In the genomic region with DNA sequence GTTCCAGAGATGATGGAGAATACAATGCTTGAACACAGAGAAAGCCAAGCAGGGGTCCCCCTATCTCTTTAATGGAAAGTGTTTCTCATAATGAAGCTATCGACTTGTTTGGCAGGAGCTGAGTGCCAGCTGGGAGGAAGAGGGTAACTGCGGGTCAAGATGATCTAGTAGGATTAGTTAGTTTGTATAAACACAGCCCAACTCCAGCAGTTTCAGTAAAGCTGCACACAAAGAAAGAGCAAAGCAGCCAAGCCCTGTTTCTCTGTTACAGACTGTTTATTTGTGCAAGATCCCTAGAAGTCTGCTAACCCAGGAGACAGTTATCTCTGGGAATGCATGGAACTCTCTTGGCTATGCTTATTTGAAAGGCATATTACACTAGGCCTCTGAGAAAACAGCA, we compare ENCODE assay signal across 13 mouse cellular contexts.
DNase-seq lines count a peak whose midpoint lies in the region; ATAC-seq and TF ChIP-seq lines count a peak whose summit lies in the region.
"Had no signal": no experiment of that assay in that cellular context is flagged by ENCODE, and none has a peak within 500 bp of the region (broad histone marks: within the 10 kb centered on the region; RNA-seq: fewer than 3 reads in every experiment).

No protein-coding gene starts in this region.

- 11% methylated on average over 2 of the region's 2 CpGs for WGBS in lung, embryonic 16.5 days
- 10% methylated on average over 2 of the region's 2 CpGs for WGBS in intestine, postnatal 0 days

- H3K4me1 ChIP-seq in lung, embryonic 16.5 days (replicated peaks; ENCODE audit: control insufficient read depth, insufficient read depth, low read length) = peaks cover 9% of the 10 kb centered on the region; the same call in 1 of the 2 replicates
- peaks cover 10% of the 10 kb centered on the region for H3K4me1 ChIP-seq in intestine, postnatal 0 days (replicated peaks; ENCODE audit: control insufficient read depth, insufficient read depth, low read length)
- H3K4me1 ChIP-seq: embryonic facial prominence, embryonic 12.5 days; liver, embryonic 15.5 days had no signal

- H3K4me2 ChIP-seq in lung, embryonic 16.5 days (ENCODE audit: low read depth, low read length) = no peak overlapping the region
- no peak overlapping the region for H3K4me2 ChIP-seq in intestine, postnatal 0 days (replicated peaks; ENCODE audit: low read depth)
- H3K4me2 ChIP-seq: embryonic facial prominence, embryonic 12.5 days; liver, embryonic 15.5 days had no signal

- peak; percentile 59; the same call in 1 of the 2 replicates for ATAC-seq in lung, embryonic 16.5 days (ENCODE audit: low read depth)
- ATAC-seq in intestine, postnatal 0 days = no peak
- ATAC-seq: hindbrain, embryonic 16.5 days had no signal

- TF ChIP-seq CTCF in intestine, postnatal 0 days (IDR thresholded peaks at IDR 0.05; ENCODE audit: low read depth) = no peak

- H3K9ac ChIP-seq in lung, embryonic 16.5 days (ENCODE audit: low read length) = no peak overlapping the region
- H3K9ac ChIP-seq in intestine, postnatal 0 days (ENCODE audit: low read depth, low read length) = no peak overlapping the region
- H3K9ac ChIP-seq: embryonic facial prominence, embryonic 12.5 days; liver, embryonic 15.5 days had no signal

- H3K27ac ChIP-seq in lung, embryonic 16.5 days (ENCODE audit: low read length) = peak overlapping the region; percentile 70
- H3K27ac ChIP-seq in intestine, postnatal 0 days (ENCODE audit: low read depth, low read length) = peak overlapping the region; percentile 47
- H3K27ac ChIP-seq: embryonic facial prominence, embryonic 12.5 days; liver, embryonic 15.5 days had no signal

- no peaks in the 10 kb centered on the region for H3K36me3 ChIP-seq in lung, embryonic 16.5 days (ENCODE audit: control insufficient read depth, insufficient read depth, low read length)
- H3K36me3 ChIP-seq in intestine, postnatal 0 days (ENCODE audit: control insufficient read depth, insufficient read depth) = no peaks in the 10 kb centered on the region
- H3K36me3 ChIP-seq: embryonic facial prominence, embryonic 12.5 days; liver, embryonic 15.5 days had no signal

- peak; percentile 25 for DNase-seq in embryo, embryonic 10 days (ENCODE audit: low spot score)
- DNase-seq in embryo, embryonic 11 days = no peak
- DNase-seq in lung, postnatal 36 days = no peak
- DNase-seq in adipocyte (ENCODE audit: low spot score) = peak; percentile 18
- DNase-seq in right cerebral cortex, postnatal 4 days = no peak
- no peak for DNase-seq in adrenal gland, postnatal 36 days
- DNase-seq: adrenal gland, postnatal 10 days; kidney, postnatal 25 days had no signal

- no peak overlapping the region for H3K4me3 ChIP-seq in lung, embryonic 16.5 days (ENCODE audit: low read length)
- H3K4me3 ChIP-seq in intestine, postnatal 0 days (ENCODE audit: low read depth, low read length) = no peak overlapping the region
- H3K4me3 ChIP-seq: embryonic facial prominence, embryonic 12.5 days; liver, embryonic 15.5 days had no signal

- no peaks in the 10 kb centered on the region for H3K9me3 ChIP-seq in lung, embryonic 16.5 days (ENCODE audit: control insufficient read depth, low read length)
- no peaks in the 10 kb centered on the region for H3K9me3 ChIP-seq in intestine, postnatal 0 days (ENCODE audit: control insufficient read depth)
- H3K9me3 ChIP-seq: embryonic facial prominence, embryonic 12.5 days; liver, embryonic 15.5 days had no signal

- no peaks in the 10 kb centered on the region for H3K27me3 ChIP-seq in lung, embryonic 16.5 days (ENCODE audit: control insufficient read depth, insufficient read depth, low read depth, low read length)
- H3K27me3 ChIP-seq in intestine, postnatal 0 days (replicated peaks; ENCODE audit: control insufficient read depth, insufficient read depth, low read length) = no peaks in the 10 kb centered on the region
- H3K27me3 ChIP-seq: embryonic facial prominence, embryonic 12.5 days; liver, embryonic 15.5 days had no signal

Comparison
In these comparisons a context has a peak if more than half of its experiments do, and no peak if none do; other contexts are left out.
1. DNase-seq: peak in embryo, embryonic 10 days (single experiment) and adipocyte (single experiment); none in embryo, embryonic 11 days (single experiment), lung, postnatal 36 days (single experiment), right cerebral cortex, postnatal 4 days (single experiment) and adrenal gland, postnatal 36 days (0 of 2).